Mouse (Mus musculus) erythroid progenitor cell, adult 5-6 weeks (primary cell): ENCODE results near the gene Zfp54. TPM values are rescaled to one million over a fixed set of nuclear protein-coding genes. Genes with fewer than 3 reads are reported as not detected.
A peak's percentile ranks its signal among the peaks of the same experiment; 100 is the strongest.
"Not testable (repeated sequence)": the region's sequence is repeated elsewhere in the genome, so short reads cannot be mapped to it uniquely, and the experiment has no call there.

ENCODE experiments used
- ATAC-seq: replicated peaks from 2 replicates; pipeline ENCODE4 v1.8.0; 2016; ENCODE audit warnings: moderate number of reproducible peaks, mild to moderate bottlenecking, moderate TSS enrichment, inconsistent platforms; ENCODE audit not compliant: poor library complexity, low FRiP score, severe bottlenecking
- total RNA-seq, 2 experiments: library from RNA; stranded (forward) in 1 of 2; stranded (reverse) in 1 of 2; fragments of 150-400 nt in 1 of 2; fragments of 186-747, 209-891 nt in 1 of 2; gene quantifications; 2 replicates each; pipeline versions ENCODE4 v1.2.3 to v1.2.4; 2015 to 2017; ENCODE audit warnings: low replicate concordance in 2 of 2

Gene Zfp54
- 1.1 and 1.3 TPM in 2 replicates for total RNA-seq (2015; ENCODE audit: low replicate concordance)
- 8.5 TPM in 1 of 2 replicates, not detected in the other for total RNA-seq (2017; ENCODE audit: low replicate concordance)

- ATAC-seq, result peak; percentile 98
Measured at GRCm38 (mm10) chr17:21422664-21423599, at the start of gene Zfp54. Gene Zfp54 (plus strand): TSS chr17:21423227.

DNA sequence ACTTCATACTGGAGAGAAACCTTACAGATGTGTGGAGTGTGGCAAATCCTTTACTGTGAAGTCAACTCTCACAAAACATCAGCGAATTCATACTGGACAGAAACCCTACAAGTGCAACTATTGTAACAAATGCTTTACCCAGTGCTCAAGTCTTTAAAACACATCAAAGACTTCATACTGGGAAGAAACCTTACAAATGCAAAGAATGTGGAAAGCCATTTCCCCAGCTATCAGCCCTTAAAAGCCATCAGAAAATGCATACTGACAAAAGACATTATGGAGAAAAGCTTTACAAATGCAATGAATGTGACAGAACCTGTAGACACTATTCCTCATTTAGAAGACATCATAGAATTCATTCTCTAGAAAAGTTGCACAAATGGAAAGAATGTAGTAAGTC lies 47.7 kb upstream of the Zfp54 start:
- no peak for ATAC-seq

DNA sequence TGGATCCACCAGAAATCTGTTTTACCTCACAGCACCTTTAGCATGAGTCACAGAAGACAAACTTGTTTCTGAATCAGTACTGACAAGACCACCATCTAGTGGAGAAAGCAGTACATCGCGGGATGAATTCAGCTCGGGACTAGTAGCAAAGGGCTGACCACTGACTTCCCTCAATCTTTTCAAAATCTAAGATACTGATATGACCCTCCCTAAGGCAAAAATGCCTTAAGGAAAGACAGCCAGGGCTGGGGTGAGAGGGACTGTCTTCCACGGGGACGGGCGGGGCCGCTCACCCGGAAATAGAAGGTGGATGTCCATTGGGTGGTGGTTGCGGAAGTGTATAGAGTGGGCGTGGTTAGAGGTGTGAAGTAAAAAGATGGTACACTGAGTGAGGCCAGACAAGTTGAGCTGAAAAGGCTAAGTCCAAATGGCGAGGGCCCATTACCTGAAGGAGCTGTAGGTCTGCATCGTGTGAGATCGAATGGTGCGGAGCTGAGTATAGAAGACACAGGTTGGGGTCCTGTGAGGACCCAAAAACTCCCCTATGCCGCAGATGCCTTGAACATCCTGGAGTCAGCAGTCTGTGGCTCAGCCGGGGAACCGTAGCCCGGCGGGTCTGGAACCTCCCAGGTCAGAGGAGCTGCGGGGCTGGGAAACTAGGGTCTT lies 39.5 kb upstream of the Zfp54 start, which contains the start of gene Zfp677:
Gene Zfp677 (plus strand): TSS at position 358 of the 666 bp plus-strand sequence.
- peak; percentile 96 for ATAC-seq

- no peak for ATAC-seq
Measured at GRCm38 (mm10) chr17:21384057-21384411, 39.0 kb upstream of the Zfp54 start.

GRCm38 (mm10) chr17:21438806-21439400 lies 15.9 kb downstream of the Zfp54 start:
- ATAC-seq, result not testable (repeated sequence)

- ATAC-seq, result peak; percentile 74
Measured at GRCm38 (mm10) chr17:21449669-21450068, 26.6 kb downstream of the Zfp54 start.

DNA sequence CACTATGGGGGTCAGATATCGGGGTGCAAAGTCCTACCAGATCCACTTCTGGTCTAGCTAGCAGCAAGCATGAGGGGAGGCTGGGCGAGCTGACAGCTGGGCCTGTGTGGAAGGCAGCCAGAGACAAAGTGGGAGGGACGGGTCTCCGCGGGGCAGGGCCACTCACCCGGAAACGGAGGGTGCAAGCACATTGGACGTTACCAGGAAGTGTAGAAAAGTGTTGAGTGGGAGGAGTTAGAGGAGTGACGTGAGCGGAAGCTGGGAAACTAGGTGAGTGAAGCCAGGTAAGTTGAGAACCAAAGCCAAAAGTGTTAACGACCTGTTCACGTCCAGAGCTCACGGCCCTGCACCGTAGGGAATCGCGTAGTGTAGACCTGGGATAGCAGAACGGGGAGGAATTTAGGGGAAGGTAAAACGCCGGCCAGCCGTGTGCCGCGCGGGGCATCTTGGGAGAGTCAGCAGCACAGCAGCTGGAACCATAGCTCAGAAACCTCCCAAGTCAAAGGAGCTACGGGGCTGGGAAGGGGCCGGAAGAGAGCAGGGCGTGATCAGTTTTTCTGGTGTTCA lies 27.2 kb downstream of the Zfp54 start, which contains the start of gene Zfp51:
Gene Zfp51 (plus strand): TSS at position 237 of the 567 bp plus-strand sequence.
- peak; percentile 99 for ATAC-seq

DNA sequence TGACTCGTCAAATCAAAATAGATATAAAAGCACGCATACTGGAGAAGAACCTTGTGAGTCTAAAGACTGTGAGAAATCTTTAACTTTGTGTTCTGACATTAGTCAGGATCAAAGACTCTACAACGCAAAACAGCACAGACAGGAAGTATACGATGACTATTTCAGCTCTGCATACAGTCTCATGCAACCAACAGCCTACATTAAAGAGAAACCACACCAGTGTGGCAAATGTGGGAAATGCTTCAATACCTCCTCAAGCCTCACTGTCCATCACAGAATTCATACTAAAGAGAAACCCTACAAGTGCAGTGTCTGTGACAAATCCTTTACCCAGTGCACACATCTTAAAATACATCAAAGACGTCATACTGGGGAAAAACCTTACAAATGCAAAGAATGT lies 40.5 kb downstream of the Zfp54 start:
- ATAC-seq, result no peak

- ATAC-seq, result peak; percentile 43
Measured at GRCm38 (mm10) chr17:21472032-21472652, 49.1 kb downstream of the Zfp54 start.

DNA sequence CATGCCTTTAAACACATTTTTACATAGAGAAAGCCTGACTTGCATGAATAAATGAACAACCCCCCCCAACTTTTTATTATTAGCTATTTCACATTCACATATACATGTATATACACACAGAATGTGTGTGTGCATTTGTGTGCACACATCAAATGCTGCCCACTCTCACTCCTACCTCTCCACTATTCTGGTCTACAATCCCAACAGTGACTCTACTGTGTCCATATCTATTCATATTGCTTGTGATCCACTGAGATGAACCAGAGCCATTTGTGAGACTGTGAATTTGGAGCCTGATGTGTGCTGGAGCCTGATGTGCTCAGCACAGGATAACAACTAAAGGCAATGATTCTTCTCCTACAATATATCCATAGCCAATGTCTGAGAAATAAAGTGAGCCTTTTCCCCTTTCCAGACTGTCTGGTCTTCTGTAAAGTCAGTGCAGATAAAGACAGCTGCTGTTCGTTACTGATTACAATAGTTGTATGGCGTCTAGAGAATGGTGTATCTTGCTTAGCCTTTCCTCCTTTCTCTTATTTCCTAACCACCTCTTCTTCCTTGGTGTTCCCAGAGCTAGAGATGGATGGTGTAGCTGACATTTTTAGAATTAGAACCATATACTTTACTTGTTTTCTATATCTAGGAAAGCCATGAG lies 49.8 kb downstream of the Zfp54 start:
- ATAC-seq, result peak; percentile 81

DNA sequence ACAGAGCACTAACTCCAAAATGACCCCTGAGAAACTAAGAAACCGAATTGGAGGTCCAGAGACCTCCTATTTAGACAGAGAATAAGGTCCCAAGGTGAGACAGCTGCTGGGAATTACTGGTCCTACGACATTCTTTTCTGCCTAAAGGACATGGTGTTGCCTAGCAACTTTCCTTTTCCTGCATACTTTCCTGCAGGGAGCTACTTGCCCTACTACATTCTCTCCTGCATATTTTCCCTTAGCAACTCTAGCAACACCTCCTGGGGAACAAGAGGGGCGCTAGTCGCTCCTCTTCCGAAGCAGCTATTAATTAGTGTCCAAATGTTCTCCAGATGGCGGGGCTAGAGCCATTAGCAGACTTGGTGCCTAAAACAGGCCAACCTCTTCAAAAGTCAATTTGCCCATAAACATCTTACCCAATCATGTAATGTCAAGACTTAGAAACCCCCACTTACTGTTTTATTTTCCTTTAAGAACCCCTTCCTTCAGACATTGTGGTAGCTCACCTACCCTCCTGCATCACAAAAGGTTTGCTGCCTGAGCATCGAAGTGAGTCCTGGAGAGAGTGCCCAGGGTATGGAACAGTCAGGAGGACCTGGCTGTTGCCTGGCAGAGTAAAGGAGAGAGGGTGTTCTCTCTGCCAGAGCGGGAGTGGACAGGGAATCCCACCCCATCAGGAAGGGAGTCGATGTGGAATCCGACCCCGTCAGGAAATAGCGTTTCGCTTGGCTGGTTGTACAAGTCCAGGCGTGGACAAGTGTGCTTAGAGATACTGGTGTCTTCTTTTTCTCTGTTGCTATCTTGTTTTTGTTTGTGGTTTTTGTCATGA lies 50.5 kb downstream of the Zfp54 start:
- 0 out of 2 replicates have a peak, but pooled peaks have one; percentile 37 for ATAC-seq

DNA sequence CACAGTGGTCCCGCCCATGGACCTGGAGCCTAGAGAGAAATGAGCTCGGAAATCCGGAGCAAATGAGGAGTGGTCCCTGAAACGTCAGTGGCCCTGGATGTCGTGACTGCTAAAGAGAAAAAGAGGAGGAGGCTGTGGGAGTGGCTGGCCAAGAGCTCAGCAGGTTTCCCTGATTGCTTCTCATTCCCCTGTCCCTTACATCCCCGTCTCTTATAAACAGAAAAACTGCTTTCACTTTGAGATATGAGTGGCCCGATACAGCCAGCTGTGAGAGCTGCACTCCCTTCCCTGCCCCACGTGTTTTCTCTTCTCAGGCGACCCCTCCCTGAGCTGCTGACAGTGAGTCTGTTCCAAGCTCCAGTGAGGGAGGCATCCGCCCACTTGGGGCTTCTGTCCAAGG lies 51.7 kb downstream of the Zfp54 start:
- not testable (repeated sequence) for ATAC-seq

DNA sequence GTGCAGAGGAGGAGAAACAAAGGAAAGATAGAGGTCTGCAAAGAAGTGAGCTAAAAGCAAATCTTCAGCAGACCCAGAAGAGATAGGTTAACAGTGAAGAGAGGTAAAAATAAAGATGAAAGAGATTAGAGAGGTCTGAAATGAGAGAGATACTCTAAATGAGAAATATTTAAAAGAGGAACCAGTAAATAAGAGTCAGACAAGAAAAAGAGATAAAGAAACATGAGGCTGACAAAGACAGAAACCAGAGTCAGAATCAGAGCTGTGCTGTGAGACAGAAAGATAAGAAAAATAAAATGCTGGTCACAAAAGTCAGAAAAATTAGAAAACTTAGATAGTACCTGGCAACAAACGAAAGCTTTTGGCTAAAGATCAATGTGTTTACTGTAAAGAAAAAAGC lies 52.3 kb downstream of the Zfp54 start:
- not testable (repeated sequence) for ATAC-seq

DNA sequence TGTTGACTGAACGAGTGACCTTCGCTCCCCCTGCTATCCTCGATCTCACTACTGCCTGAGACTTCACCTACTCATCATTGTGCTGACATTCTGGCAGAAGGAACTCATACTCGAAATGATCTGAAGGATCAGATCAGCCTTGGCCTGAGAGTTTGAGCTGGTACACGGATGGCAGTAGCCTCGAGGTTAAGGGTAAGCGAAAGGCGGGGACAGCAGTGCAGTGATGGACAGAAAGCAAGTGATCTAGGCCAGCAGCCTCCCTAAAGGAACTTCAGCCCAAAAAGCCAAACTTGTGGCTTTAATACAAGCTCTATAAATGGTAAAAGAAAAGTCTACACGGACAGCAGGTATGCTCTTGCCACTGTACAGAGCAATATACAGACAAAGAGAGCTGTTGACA lies 53.3 kb downstream of the Zfp54 start:
- not testable (repeated sequence) for ATAC-seq

DNA sequence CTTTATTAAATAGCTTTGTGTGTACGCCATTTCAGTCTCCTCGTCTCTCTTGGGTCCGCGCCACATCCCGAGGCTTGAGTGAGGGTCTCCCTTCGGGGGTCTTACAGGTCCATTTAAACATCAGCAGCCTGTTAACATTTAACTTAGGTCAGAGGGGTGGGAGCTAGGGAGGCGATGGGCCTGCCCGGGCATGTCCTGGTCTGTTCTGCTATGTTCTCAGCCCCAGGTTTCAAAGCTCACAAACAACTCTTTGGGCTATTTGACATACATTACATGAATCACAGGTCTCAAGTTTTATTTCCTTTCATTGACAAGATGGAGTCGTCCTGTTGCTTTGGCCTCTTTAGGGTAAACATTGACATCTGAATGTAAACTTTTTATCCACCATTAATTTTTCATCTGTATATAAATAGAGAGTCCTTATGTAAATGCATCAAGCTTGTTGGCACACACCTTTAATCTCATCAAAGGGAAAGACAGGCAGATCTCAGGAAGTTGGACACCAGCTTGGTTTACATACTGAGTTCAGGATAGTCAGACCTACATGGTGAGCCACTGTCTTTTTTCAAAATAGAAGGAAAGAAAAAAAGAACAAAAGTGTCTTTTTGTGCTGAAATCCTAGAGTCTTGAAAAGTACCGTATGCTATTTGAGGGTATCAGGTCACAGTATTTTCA lies 55.2 kb downstream of the Zfp54 start:
- not testable (repeated sequence) for ATAC-seq
